Mouse (Mus musculus): ENCODE results near the gene Shf. TPM values are rescaled to one million over a fixed set of nuclear protein-coding genes. Genes with fewer than 3 reads are reported as not detected.
"Not testable (repeated sequence)": the region's sequence is repeated elsewhere in the genome, so short reads cannot be mapped to it uniquely, and the experiment has no call there.

Gene Shf
- polyA plus RNA-seq, 1 experiment from 2014 or later = 10.2 TPM

DNA sequence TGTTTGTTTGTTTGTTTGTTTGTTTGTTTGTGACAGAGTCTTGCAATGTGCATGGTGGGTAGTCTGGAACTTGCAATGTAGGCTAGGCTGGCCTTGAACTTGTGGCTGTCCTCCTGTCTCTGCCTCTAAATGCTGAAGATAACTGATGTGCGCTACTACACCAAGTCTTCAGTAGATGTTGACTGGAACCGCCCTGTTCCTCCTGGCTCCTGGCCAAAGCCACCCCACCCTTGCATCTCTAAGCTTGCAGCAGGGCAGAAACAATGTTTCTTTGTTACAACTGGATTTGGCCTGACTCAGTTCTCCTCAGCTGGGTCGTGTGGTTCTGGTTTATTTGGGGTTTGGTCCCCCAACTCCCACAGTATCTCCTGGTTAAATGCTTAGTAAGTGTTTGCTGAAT, 34.8 kb downstream of the Shf start:
- H3K9ac ChIP-seq (replicated peaks) = no peak overlapping the region
- no peak overlapping the region for H3K4me2 ChIP-seq (replicated peaks)
- H3K4me1 ChIP-seq (replicated peaks) = no peaks in the 10 kb centered on the region
- no peak overlapping the region for H3K27ac ChIP-seq
- no peak overlapping the region for H3K4me3 ChIP-seq (replicated peaks)
- H3K27me3 ChIP-seq = no peaks in the 10 kb centered on the region
- H3K36me3 ChIP-seq = no peaks in the 10 kb centered on the region
- no peak for ATAC-seq
- 75% methylated on average over 3 of the region's 3 CpGs for WGBS
- no peaks in the 10 kb centered on the region for H3K9me3 ChIP-seq

DNA sequence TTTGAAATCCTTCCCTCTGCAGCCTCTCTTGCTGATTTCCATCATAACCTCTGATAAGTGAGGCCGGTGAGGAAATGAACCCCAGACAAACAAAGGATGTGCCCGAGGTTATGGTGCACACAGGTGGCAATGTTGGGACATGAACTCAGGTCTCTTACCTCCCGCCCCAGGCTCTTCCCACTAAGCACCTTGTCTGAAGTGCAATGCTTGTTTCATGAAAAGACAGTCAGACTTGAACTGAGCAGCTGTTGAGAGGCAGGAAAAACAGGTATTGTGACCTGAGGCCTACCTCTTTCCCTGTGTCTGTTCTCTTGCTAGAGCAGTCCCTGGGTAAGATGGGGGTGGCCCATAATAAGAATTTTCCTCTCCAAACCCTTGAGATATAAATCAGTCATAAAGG, 36.7 kb downstream of the Shf start:
- H3K36me3 ChIP-seq = no peaks in the 10 kb centered on the region
- no peak for ATAC-seq
- H3K4me3 ChIP-seq (replicated peaks) = no peak overlapping the region
- no peak overlapping the region for H3K9ac ChIP-seq (replicated peaks)
- H3K4me1 ChIP-seq (replicated peaks) = no peaks in the 10 kb centered on the region
- no peak overlapping the region for H3K4me2 ChIP-seq (replicated peaks)
- no peak overlapping the region for H3K27ac ChIP-seq
- H3K9me3 ChIP-seq = no peaks in the 10 kb centered on the region
- H3K27me3 ChIP-seq = no peaks in the 10 kb centered on the region
- 94% methylated on average over 3 of the region's 3 CpGs for WGBS

DNA sequence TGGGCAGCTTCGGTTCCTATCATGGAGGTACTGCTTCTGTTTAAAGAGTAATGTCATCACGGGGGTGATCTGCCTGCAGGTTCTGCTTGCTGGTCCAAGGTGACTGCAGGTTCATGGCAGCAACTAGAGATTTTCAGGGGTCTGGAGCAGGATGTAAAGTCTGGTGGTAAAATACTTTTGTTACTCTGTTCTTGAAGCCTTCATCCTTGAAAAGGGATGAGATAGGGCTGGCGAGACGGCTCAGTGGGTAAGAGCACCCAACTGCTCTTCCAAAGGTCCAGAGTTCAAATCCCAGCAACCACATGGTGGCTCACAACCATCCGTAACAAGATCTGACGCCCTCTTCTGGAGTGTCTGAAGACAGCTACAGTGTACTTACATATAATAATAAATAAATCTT, 38.6 kb downstream of the Shf start:
- H3K4me2 ChIP-seq (replicated peaks); ATAC-seq; H3K27ac ChIP-seq; H3K27me3 ChIP-seq; H3K4me3 ChIP-seq (replicated peaks); H3K36me3 ChIP-seq; H3K9ac ChIP-seq (replicated peaks); H3K9me3 ChIP-seq; H3K4me1 ChIP-seq (replicated peaks): not testable (repeated sequence)
- 82% methylated on average over 6 of the region's 6 CpGs for WGBS

- Histone ChIP-seq H3K27me3 (no peaks in the 10 kb centered on the region), H3K27ac (no peak overlapping the region), H3K9me3 (no peaks in the 10 kb centered on the region), H3K4me2 (replicated peaks) (no peak overlapping the region), H3K4me1 (replicated peaks) (no peaks in the 10 kb centered on the region), H3K4me3 (replicated peaks) (no peak overlapping the region), H3K36me3 (no peaks in the 10 kb centered on the region), H3K9ac (replicated peaks) (no peak overlapping the region)
- no peak for ATAC-seq
- 71% methylated on average over 3 of the region's 3 CpGs for WGBS
Measured at GRCm38 (mm10) chr2:122327986-122328385, 41.0 kb downstream of the Shf start.

- no peaks in the 10 kb centered on the region for H3K9me3 ChIP-seq
- no peak overlapping the region for H3K4me3 ChIP-seq (replicated peaks)
- no peaks in the 10 kb centered on the region for H3K27me3 ChIP-seq
- H3K4me1 ChIP-seq (replicated peaks) = no peaks in the 10 kb centered on the region
- 77% methylated on average over 2 of the region's 2 CpGs for WGBS
- ATAC-seq = no peak
- H3K36me3 ChIP-seq = no peaks in the 10 kb centered on the region
- H3K27ac ChIP-seq = no peak overlapping the region
- no peak overlapping the region for H3K4me2 ChIP-seq (replicated peaks)
- H3K9ac ChIP-seq (replicated peaks) = no peak overlapping the region
Measured at GRCm38 (mm10) chr2:122325361-122325760, 43.6 kb downstream of the Shf start.

- 85% methylated on average over 3 of the region's 3 CpGs for WGBS
- no peaks in the 10 kb centered on the region for H3K4me1 ChIP-seq (replicated peaks)
- ATAC-seq = no peak
- no peak overlapping the region for H3K4me3 ChIP-seq (replicated peaks)
- H3K36me3 ChIP-seq = no peaks in the 10 kb centered on the region
- H3K9ac ChIP-seq (replicated peaks) = no peak overlapping the region
- H3K27me3 ChIP-seq = no peaks in the 10 kb centered on the region
- H3K27ac ChIP-seq = no peak overlapping the region
- no peaks in the 10 kb centered on the region for H3K9me3 ChIP-seq
- no peak overlapping the region for H3K4me2 ChIP-seq (replicated peaks)
Measured at GRCm38 (mm10) chr2:122324586-122324985, 44.4 kb downstream of the Shf start.

DNA sequence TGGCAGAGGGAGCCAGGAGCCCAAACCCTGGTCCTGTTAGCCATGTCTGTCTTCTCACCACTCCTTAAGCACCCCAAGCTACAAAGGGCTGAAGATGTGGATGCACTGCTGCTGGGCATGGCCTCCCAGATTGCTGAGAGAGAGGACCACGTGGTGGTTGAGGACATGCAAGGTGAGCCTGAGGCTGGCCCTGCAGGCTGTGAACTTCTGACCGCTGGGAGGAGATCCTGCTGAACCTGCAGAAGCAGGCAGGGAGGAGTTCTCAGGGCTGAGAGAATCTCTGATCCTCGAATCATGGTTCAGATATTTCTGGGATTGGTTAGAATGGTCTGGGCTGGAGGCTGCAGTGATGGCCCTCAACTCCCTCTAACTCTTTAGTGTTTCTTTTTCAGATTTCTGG, 45.0 kb downstream of the Shf start:
- Histone ChIP-seq H3K36me3 (no peaks in the 10 kb centered on the region), H3K4me1 (replicated peaks) (no peaks in the 10 kb centered on the region), H3K4me3 (replicated peaks) (no peak overlapping the region), H3K27ac (no peak overlapping the region), H3K27me3 (no peaks in the 10 kb centered on the region), H3K4me2 (replicated peaks) (no peak overlapping the region), H3K9me3 (no peaks in the 10 kb centered on the region), H3K9ac (replicated peaks) (no peak overlapping the region)
- 66% methylated on average over 3 of the region's 3 CpGs for WGBS
- ATAC-seq = no peak

GRCm38 (mm10) chr2:122317384-122317783, 51.6 kb downstream of the Shf start:
- no peak overlapping the region for H3K27ac ChIP-seq
- ATAC-seq = no peak
- no peak overlapping the region for H3K9ac ChIP-seq (replicated peaks)
- H3K36me3 ChIP-seq = no peaks in the 10 kb centered on the region
- no peak overlapping the region for H3K4me2 ChIP-seq (replicated peaks)
- WGBS = 77% methylated on average over 4 of the region's 4 CpGs
- H3K27me3 ChIP-seq = peaks cover 33% of the 10 kb centered on the region
- H3K4me3 ChIP-seq (replicated peaks) = no peak overlapping the region
- no peaks in the 10 kb centered on the region for H3K9me3 ChIP-seq
- peaks cover 12% of the 10 kb centered on the region for H3K4me1 ChIP-seq (replicated peaks)

DNA sequence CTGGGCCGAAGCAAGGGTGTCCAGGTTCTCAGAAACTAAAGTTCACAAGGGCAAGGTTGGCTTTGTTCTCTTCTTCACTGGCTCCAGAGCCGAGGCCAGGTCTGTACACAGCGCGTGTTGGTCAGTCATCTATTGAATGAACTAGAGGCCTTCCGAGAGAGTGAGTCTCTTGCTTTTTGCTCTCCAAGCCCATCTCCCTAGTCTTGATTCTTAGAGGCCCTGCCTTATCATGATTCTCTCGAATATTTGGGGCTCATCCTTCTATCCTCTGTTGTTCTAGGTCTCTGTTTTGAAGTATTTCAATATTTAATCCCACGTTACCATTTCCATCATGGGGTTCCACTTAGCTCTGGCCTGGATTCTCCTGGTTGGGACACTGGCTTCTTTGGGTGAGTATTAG, 53.6 kb downstream of the Shf start, which contains the start of gene Duox1:
TSS of gene Duox1 (plus strand) at position 301 of the 400 bp plus-strand sequence.
- ATAC-seq = no peak
- peaks cover 34% of the 10 kb centered on the region for H3K27me3 ChIP-seq
- H3K27ac ChIP-seq = no peak within 1 kb of the TSS
- H3K4me3 ChIP-seq (replicated peaks) = no peak within 1 kb of the TSS
- no peak within 1 kb of the TSS for H3K4me2 ChIP-seq (replicated peaks)
- no peaks in the 10 kb centered on the region for H3K9me3 ChIP-seq
- H3K4me1 ChIP-seq (replicated peaks) = peaks cover 21% of the 10 kb centered on the region
- no peak within 1 kb of the TSS for H3K9ac ChIP-seq (replicated peaks)
- H3K36me3 ChIP-seq = no peaks in the 10 kb centered on the region
- 91% methylated on average over 7 of the region's 7 CpGs for WGBS

DNA sequence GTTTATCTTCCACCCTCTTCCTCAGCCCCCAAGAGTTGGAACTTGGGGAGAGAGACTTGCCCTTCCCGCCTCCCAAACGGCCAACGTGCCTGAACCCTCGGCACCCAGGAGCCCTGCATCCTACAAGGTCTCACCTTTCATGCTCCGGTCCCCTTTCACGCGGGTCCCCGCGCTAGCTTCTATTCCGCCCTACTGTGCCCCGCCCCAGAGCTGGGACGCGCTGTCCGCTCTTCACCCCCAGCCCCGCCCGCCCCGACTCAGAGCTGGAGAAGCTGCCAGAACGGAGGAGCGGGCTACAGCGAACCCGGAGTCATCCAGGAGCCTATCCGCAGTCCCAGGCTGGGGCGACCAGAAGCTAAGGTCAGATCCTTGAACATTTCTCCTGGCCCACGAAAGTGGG, 55.4 kb downstream of the Shf start, which contains the start of gene Duoxa1:
TSS of gene Duoxa1 (minus strand) at position 195 of the 400 bp plus-strand sequence.
- no peaks in the 10 kb centered on the region for H3K9me3 ChIP-seq
- 2% methylated on average over 24 of the region's 24 CpGs for WGBS
- peak within 1 kb of the TSS; percentile 19 for H3K4me3 ChIP-seq (replicated peaks)
- H3K27ac ChIP-seq = no peak within 1 kb of the TSS
- no peak within 1 kb of the TSS for H3K9ac ChIP-seq (replicated peaks)
- ATAC-seq = peak; percentile 25; the same call in 1 of the 2 replicates
- H3K4me2 ChIP-seq (replicated peaks) = peak within 1 kb of the TSS; percentile 43
- H3K36me3 ChIP-seq = no peaks in the 10 kb centered on the region
- peaks cover 40% of the 10 kb centered on the region for H3K27me3 ChIP-seq
- H3K4me1 ChIP-seq (replicated peaks) = peaks cover 21% of the 10 kb centered on the region

- peak; percentile 58; the same call in 1 of the 2 replicates for ATAC-seq
- Histone ChIP-seq H3K4me1 (replicated peaks) (peaks cover 21% of the 10 kb centered on the region), H3K4me2 (replicated peaks) (peak overlapping the region; percentile 43), H3K4me3 (replicated peaks) (peak overlapping the region; percentile 19), H3K36me3 (no peaks in the 10 kb centered on the region), H3K9me3 (no peaks in the 10 kb centered on the region), H3K27me3 (peaks cover 44% of the 10 kb centered on the region), H3K9ac (replicated peaks) (no peak overlapping the region), H3K27ac (no peak overlapping the region)
- 4% methylated on average over 27 of the region's 27 CpGs for WGBS
Measured at GRCm38 (mm10) chr2:122312722-122313417, 56.1 kb downstream of the Shf start.

- Histone ChIP-seq H3K4me3 (replicated peaks) (no peak overlapping the region), H3K27me3 (peaks cover 50% of the 10 kb centered on the region), H3K9ac (replicated peaks) (no peak overlapping the region), H3K4me1 (replicated peaks) (peaks cover 21% of the 10 kb centered on the region), H3K36me3 (no peaks in the 10 kb centered on the region), H3K27ac (no peak overlapping the region), H3K9me3 (no peaks in the 10 kb centered on the region), H3K4me2 (replicated peaks) (no peak overlapping the region)
- peak; percentile 49; the same call in 1 of the 2 replicates for ATAC-seq
- WGBS = 29% methylated on average over 2 of the region's 2 CpGs
Measured at GRCm38 (mm10) chr2:122311561-122311960, 57.4 kb downstream of the Shf start.

- WGBS = 39% methylated on average over 3 of the region's 3 CpGs
- no peak overlapping the region for H3K27ac ChIP-seq
- H3K9ac ChIP-seq (replicated peaks) = no peak overlapping the region
- peaks cover 64% of the 10 kb centered on the region for H3K27me3 ChIP-seq
- no peak overlapping the region for H3K4me3 ChIP-seq (replicated peaks)
- H3K36me3 ChIP-seq = no peaks in the 10 kb centered on the region
- ATAC-seq = no peak
- H3K9me3 ChIP-seq = no peaks in the 10 kb centered on the region
- peaks cover 21% of the 10 kb centered on the region for H3K4me1 ChIP-seq (replicated peaks)
- no peak overlapping the region for H3K4me2 ChIP-seq (replicated peaks)
Measured at GRCm38 (mm10) chr2:122309647-122310046, 59.3 kb downstream of the Shf start.

Data from midbrain, embryonic 13.5 days (tissue).